Mouse (Mus musculus) sigmoid colon, adult 10 weeks (tissue): ENCODE data around the gene Ppp5c. TPM values are rescaled to one million over a fixed set of nuclear protein-coding genes. Genes with fewer than 3 reads are reported as not detected.

Source experiments
- polyA plus RNA-seq: library from polyadenylated mRNA; stranded (reverse); fragments of 350-450 nt; fragmentation: Illumina TruSeq; extraction: RNeasy Lipid Tissue Mini Kit (QIAGEN cat#74804); gene quantifications from one replicate; pipeline ENCODE4 v1.2.3, GENCODE M21; 2014; ENCODE audit warnings: low read depth, low replicate concordance

Ppp5c gene
- 17.6 TPM for polyA plus RNA-seq

DNA sequence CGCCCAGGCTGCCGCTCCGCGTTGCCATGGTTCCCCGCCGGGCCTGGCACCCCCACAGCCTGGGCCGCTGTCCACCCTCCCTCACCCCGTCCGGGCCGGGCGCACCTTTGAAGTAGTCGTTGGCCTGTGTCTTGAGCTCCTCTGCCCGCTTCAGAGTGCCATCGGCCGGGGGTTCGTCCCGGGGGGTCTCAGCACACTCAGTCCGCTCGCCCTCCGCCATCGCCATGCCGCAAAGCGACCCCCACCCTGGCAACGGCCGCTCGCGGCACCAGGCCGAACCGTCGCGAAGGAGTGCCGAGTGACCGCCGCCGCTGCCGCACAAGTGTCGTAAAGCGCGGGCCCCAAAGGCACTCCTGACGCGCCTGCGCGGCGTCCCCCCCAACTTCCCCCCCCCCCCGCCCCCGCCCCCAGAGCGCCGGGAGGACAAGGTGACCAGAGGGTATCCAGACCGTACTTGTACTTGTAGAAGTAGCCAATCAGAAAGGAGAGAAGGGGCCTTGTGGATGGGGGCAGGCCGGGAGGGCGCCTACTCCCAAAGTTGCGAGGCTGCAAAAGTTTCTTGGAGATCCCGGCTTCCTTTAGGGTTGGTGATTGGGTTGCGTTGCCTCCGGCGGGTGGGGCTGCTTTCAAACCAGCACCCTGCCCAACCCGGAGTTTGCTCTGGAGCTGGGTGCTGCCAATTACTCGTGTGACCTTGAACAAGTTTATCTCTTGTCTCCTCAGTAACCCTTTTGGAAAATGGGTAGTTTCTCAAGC, at the start of gene Ppp5c:
Gene Ppp5c (minus strand): TSS at position 337 of the 756 bp plus-strand sequence.

DNA sequence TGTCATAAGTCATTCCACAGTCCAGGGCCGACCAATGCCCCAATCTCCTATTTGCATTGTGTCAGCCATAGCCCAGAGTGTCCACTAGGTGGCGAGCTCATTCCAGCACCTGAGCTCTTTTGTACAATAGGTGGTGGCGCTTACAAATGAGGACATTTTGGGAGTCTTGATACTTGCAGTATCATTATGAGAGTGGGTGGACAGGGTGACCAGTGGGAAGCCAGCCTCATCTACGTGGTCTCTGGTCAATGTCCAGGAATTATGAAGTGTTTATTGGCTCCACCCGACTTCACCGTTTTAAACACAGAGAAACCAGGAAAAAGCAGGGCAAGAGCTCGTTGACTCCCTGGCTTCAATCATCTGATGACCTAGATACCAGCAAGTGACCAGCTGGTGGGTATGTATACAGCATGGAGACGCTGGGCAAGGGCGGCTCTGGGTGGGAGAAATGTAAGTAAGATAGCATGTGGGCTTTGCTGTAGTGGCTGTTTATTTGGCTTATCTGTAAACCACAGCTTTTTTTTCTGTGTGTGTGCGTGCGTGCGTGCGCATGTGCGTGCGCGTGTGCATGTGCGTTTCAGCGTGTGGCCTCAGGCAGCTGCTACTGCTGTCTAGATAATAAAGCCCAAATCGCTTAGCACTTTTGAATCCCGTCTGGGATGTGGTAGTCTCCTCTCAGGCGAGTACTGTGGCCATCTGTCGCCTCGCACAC, 46.3 kb upstream of the Ppp5c start, which contains the start of gene Psg16:
Gene Psg16 (plus strand): TSS at position 137 of the 712 bp plus-strand sequence.

DNA sequence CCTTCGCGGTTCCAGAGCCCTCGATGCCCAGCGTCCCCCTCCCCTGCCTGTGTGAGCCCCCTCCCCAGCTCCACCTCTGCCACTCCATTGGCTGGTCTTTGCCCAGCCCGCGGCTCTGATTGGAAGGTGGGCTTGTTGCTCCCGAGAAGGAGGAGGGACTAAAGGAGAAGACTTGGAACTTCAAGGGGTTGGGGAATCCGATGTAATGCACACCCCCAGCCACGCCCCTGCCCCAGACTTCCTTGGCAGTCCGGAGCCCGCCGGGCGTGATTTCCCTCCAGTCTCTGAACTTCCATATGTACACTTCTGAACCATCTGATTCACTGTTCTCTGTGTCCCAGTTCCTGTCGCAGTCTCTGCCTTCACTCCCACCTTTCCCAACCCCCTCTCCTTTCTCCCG, 34.7 kb upstream of the Ppp5c start, which contains the start of gene Hif3a:
Gene Hif3a (minus strand): TSS at position 39 of the 400 bp plus-strand sequence.

DNA sequence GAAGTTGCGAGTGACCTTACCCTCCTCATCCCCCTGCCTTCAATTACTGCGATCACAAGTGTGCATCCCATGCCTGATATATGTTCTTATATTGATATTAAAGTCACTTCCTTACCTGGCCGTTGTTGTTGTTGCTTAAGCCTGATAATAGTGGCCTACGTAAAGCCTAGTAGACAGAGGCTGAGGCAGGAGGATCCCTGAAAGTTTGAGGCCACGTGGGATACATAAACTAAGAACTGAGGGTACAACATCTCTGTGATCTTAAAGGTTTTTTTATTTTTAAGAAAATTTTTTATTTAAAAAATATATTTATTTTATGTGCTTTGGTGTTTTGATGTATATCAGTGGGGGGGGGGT, 35.3 kb downstream of the Ppp5c start, which contains the start of gene Ccdc8:
Gene Ccdc8 (plus strand): TSS at position 258 of the 357 bp plus-strand sequence.

DNA sequence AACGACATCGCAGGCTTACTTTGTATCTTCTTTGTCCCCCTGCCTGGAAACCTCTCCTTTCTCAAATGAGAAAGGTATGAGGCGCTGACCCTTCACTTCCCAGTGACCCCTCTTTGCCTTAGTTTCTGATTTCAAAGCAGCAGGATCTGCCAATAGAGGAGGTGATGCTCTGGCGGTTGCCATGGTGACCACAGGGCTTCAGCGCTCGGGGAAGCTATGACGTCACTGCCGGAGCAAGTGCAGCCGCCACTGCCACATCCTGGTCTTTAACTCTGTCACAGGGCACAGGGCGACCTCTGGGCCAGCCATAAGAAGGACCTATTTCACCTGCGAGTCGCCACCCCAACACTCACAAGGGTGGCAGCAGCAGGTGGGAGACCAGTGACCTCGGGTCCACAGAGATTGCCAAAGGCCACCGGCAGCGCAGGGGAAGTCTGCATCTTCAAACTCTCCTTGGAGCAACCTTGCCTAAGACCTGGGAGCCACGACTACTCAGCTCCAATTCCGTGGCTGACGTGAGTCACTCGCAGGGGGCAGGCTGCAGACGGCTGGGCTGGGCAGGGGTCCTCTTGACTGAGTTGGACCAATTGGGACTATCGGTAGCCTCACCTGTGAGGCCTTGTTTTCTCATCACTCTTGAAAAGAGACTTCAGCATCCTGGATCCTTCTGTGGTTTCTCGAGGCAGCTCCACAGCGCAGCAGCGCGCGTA, 44.7 kb downstream of the Ppp5c start, which contains the start of gene Gm42372:
Gene Gm42372 (plus strand): TSS at position 228 of the 710 bp plus-strand sequence.

DNA sequence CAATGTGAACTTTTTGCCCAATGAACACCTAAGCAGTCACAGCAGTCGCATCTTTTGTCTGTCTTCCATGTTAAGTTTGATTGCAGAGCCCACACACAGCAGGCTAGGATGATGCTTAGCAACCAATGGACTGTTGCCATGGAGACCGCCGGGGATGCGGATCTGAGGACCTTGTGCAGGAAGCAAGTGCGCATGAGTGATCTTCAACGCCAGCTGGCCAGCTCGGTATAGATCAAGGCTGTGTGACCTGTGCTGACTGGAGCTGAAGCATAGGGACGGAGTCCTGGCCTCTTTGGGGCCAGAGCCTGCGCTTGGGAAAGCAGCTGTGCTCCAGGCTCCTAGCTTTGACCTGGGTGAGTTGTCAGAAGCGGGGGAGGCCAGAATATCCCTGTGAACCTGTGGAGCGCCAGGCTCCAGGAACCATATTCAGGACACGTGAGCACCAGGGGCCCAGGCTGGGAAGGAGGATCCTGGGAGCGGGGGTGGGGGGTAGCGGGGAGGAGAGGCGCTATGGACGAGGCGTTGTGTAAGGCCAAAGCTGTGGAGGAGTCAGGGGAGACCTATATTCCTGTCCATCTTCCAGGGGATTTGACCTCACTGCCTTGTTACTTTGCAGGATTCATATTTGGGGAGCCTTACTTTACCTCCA, 68.1 kb downstream of the Ppp5c start, which contains the start of gene Pnmal1:
Gene Pnmal1 (plus strand): TSS at position 141 of the 649 bp plus-strand sequence.

Other genes with a start within 250 kb of the Ppp5c start
- 66.4 TPM for gene Slc1a5, start 246.6 kb downstream of the Ppp5c start, polyA plus RNA-seq
- gene Strn4, start 212.0 kb downstream of the Ppp5c start, polyA plus RNA-seq: 30.5 TPM
- 6.5 TPM for gene Fkrp, start 211.2 kb downstream of the Ppp5c start, polyA plus RNA-seq
- 1.7 TPM for gene Prkd2, start 185.0 kb downstream of the Ppp5c start, polyA plus RNA-seq
- 3.0 TPM for gene Dact3, start 152.6 kb downstream of the Ppp5c start, polyA plus RNA-seq
- gene Gng8, start 136.1 kb downstream of the Ppp5c start, polyA plus RNA-seq: 0.88 TPM
- gene Ptgir, start 121.4 kb downstream of the Ppp5c start, polyA plus RNA-seq: 1.1 TPM
- 52.1 TPM for gene Calm3, start 103.8 kb downstream of the Ppp5c start, polyA plus RNA-seq
- 0.66 TPM for gene Pnmal2, start 83.2 kb downstream of the Ppp5c start, polyA plus RNA-seq
- gene Pnmal1, start 68.2 kb downstream of the Ppp5c start, polyA plus RNA-seq: 0.95 TPM
- gene Gm42372, start 44.8 kb downstream of the Ppp5c start, polyA plus RNA-seq: 0.69 TPM
- 0.66 TPM for gene Ccdc8, start 35.2 kb downstream of the Ppp5c start, polyA plus RNA-seq
- gene Hif3a, start 34.5 kb upstream of the Ppp5c start, polyA plus RNA-seq: 5.7 TPM
- gene Psg16, start 46.1 kb upstream of the Ppp5c start, polyA plus RNA-seq: 0.19 TPM
- not detected for gene Ceacam3, start 122.4 kb upstream of the Ppp5c start, polyA plus RNA-seq
- gene Psg29, start 175.6 kb upstream of the Ppp5c start, polyA plus RNA-seq: not detected